Mouse (Mus musculus) limb, embryonic 11.5 days (tissue): Measurements from ENCODE around the gene Xpr1. TPM values are rescaled to one million over a fixed set of nuclear protein-coding genes. Genes with fewer than 3 reads are reported as not detected.

Experiments
- ATAC-seq: fragments of 200-750 bp; cut with Nextera tagmentation; 2 replicates; pipeline ENCODE4 v1.8.0; 2017; ENCODE audit warnings: low read depth; ENCODE audit not compliant: insufficient number of reproducible peaks, low FRiP score, low TSS enrichment
- DNase-seq: peaks from one replicate; pipeline ENCODE4 v3.0.0-alpha.2; 2015; ENCODE audit warnings: low spot score
- H3K27ac ChIP-seq: fragments of 300-500 bp; sonication (generic); replicated peaks from 2 replicates; pipeline ENCODE4 v1.5.1; 2014; ENCODE audit warnings: low read depth, mild to moderate bottlenecking, low read length
- H3K27me3 ChIP-seq: fragments of 300-500 bp; sonication (generic); 2 replicates; pipeline ENCODE4 v1.6.1; 2014; ENCODE audit warnings: mild to moderate bottlenecking, low read length, mixed read lengths; ENCODE audit not compliant: control insufficient read depth, insufficient read depth
- H3K36me3 ChIP-seq: fragments of 300-500 bp; sonication (generic); 2 replicates; pipeline ENCODE4 v1.6.1; 2014; ENCODE audit warnings: mild to moderate bottlenecking, low read length, moderate library complexity, mixed read lengths; ENCODE audit not compliant: control insufficient read depth, insufficient read depth
- H3K4me1 ChIP-seq: fragments of 300-500 bp; sonication (generic); 2 replicates; pipeline ENCODE4 v1.6.1; 2014; ENCODE audit warnings: low read length, mixed read lengths; ENCODE audit not compliant: control insufficient read depth, insufficient read depth
- H3K4me2 ChIP-seq: fragments of 300-500 bp; sonication (generic); 2 replicates; pipeline ENCODE4 v1.6.1; 2014; ENCODE audit warnings: low read depth, mild to moderate bottlenecking, moderate library complexity; ENCODE audit not compliant: severe bottlenecking
- H3K4me3 ChIP-seq: fragments of 300-500 bp; sonication (generic); 2 replicates; pipeline ENCODE4 v1.5.1; 2014; ENCODE audit warnings: low read depth, low read length
- H3K9ac ChIP-seq: fragments of 300-500 bp; sonication (generic); 2 replicates; pipeline ENCODE4 v1.6.1; 2014; ENCODE audit warnings: mild to moderate bottlenecking, low read length
- H3K9me3 ChIP-seq: fragments of 300-500 bp; sonication (generic); 2 replicates; pipeline ENCODE4 v1.6.1; 2016; ENCODE audit warnings: low read length; ENCODE audit not compliant: control insufficient read depth
- WGBS: fragments of 180-500 bp; shearing (Covaris S2); extraction: QIAGEN DNeasy Blood & Tissue Kit; methylation state at CpG from one replicate; pipeline ENCODE4 v1.1.7; 2014; 5-methylcytosine and 5-hydroxymethylcytosine counted together
- polyA plus RNA-seq: library from polyadenylated mRNA; unstranded; fragments of >200 nt; fragmentation: Nextera tagmentation; extraction: Ambion mirVana; gene quantifications from 2 replicates; pipeline ENCODE4 v1.2.1, GENCODE M21; 2014

Xpr1 gene
- polyA plus RNA-seq, 1 experiment from 2014 or later, result 7.1 TPM

DNA sequence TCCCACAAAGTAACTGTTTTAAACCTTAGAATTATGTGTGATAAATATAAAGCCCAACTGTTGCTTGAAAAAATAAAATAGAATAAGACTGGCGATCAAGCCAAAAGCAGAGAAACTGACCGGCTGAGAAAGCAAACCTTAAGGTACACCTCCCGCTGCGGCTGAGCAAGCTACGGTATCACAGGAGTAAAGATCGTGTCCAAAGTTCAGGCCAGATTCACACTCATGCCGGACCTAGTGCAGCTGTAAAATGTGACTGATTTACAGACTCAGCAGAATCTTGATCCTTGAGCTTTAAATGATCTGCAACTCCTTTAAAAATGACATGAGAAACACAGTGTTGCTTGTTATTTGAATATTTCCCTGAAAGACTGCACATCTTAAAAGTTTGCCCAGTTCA lies 4.8 kb upstream of the Xpr1 start:
- ATAC-seq, result no peak
- 86% methylated on average over 7 of the region's 7 CpGs for WGBS

GRCm38 (mm10) chr1:155416147-155416700 lies 991 bp downstream of the Xpr1 start:
- DNase-seq (no peak), ATAC-seq (no peak)
- Histone ChIP-seq H3K27me3 (no peaks in the 10 kb centered on the region), H3K27ac (no peak overlapping the region; the same call in 1 of the 2 replicates), H3K4me3 (peak overlapping the region; percentile 90), H3K36me3 (no peaks in the 10 kb centered on the region), H3K4me2 (peak overlapping the region; percentile 71), H3K9ac (peak overlapping the region; percentile 72), H3K4me1 (no peaks in the 10 kb centered on the region), H3K9me3 (no peaks in the 10 kb centered on the region)
- WGBS, result 9% methylated on average over 6 of the region's 6 CpGs

More for the DNA sequence above, 4.8 kb upstream of the Xpr1 start:
- H3K4me1 ChIP-seq, result no peaks in the 10 kb centered on the region
- H3K4me2 ChIP-seq, result no peak overlapping the region
- H3K27me3 ChIP-seq, result no peaks in the 10 kb centered on the region
- no peaks in the 10 kb centered on the region for H3K9me3 ChIP-seq
- H3K36me3 ChIP-seq, result no peaks in the 10 kb centered on the region
- H3K27ac ChIP-seq, result no peak overlapping the region
- H3K9ac ChIP-seq, result no peak overlapping the region
- no peak overlapping the region for H3K4me3 ChIP-seq
- no peak for DNase-seq

DNA sequence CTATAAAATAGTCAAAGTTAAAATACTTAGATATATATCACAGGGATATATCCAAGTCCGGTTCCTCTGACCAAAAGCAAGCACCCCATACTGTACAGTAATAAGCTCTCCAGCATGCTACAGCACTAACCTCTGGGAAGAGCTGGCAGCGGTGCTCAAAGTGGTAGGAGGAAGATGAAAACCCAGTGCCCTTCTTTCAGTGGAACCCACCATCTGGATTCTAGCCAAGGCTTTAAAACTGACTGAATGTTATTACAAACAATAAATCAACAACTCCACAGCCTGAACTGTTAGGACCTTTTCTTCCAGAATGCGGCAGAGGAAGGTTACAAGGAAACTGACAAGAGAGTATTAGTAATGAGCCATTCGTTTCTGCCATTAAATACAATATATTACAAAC lies 1.8 kb downstream of the Xpr1 start:
- Histone ChIP-seq H3K4me3 (no peak overlapping the region), H3K9ac (no peak overlapping the region), H3K27me3 (no peaks in the 10 kb centered on the region), H3K4me1 (no peaks in the 10 kb centered on the region), H3K9me3 (no peaks in the 10 kb centered on the region), H3K4me2 (no peak overlapping the region), H3K36me3 (no peaks in the 10 kb centered on the region), H3K27ac (no peak overlapping the region)
- peak; percentile 31 for DNase-seq
- no peak for ATAC-seq
- WGBS, result 22% methylated on average over 4 of the region's 4 CpGs

GRCm38 (mm10) chr1:155412705-155413104 lies 4.5 kb downstream of the Xpr1 start:
- WGBS, result 88% methylated on average over 2 of the region's 2 CpGs
- Histone ChIP-seq H3K27me3 (no peaks in the 10 kb centered on the region), H3K36me3 (no peaks in the 10 kb centered on the region), H3K9ac (no peak overlapping the region), H3K27ac (no peak overlapping the region), H3K4me3 (no peak overlapping the region), H3K4me1 (no peaks in the 10 kb centered on the region), H3K9me3 (no peaks in the 10 kb centered on the region), H3K4me2 (no peak overlapping the region)
- no peak for ATAC-seq
- no peak for DNase-seq

DNA sequence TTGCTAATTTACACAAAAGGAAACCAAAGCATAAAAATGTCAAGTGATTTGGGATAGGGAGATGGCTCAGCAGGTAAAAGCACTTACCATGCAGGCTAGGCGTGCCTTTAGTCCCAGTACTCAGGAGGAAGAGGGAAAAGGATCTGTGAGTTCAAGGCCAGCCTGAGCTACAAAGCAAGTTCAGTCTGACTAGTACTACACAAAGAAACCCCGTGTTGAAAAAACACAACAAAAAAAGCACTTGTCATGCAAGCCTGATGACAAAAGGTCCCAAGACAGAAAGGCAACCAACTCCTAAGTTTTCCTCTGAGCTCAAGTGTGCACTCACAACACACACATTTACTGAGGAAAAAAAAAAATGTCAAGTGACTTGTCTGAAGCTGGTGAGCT lies 8.6 kb downstream of the Xpr1 start:
- ATAC-seq (no peak), DNase-seq (no peak)
- 81% methylated on average over 2 of the region's 2 CpGs for WGBS
- no peaks in the 10 kb centered on the region for H3K36me3 ChIP-seq
- H3K4me3 ChIP-seq, result no peak overlapping the region
- H3K9me3 ChIP-seq, result no peaks in the 10 kb centered on the region
- no peaks in the 10 kb centered on the region for H3K27me3 ChIP-seq
- H3K4me2 ChIP-seq, result no peak overlapping the region
- H3K4me1 ChIP-seq, result no peaks in the 10 kb centered on the region
- H3K27ac ChIP-seq, result no peak overlapping the region
- H3K9ac ChIP-seq, result no peak overlapping the region

- no peaks in the 10 kb centered on the region for H3K4me1 ChIP-seq
Measured at GRCm38 (mm10) chr1:155407697-155408576, 9.3 kb downstream of the Xpr1 start.

DNA sequence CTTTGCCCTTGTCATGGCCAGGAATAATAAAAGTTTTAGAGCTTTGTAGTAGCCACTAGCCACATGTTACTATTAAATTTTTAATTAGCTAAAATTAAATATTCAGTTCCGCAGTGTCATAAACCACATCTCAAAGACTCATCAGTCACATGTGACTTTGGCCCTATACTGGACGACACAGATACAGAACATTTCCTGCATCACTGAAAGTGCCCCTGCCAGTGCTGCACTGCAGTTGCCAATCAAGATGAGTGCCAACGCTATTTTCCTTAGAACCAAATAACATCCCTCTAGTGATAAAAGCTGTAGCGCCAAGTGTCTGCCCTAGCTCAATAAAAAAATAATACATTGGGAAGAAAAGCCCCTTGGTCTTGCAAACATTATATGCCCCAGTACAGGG lies 17.2 kb downstream of the Xpr1 start:
- ATAC-seq (no peak), DNase-seq (no peak)
- Histone ChIP-seq H3K4me1 (no peaks in the 10 kb centered on the region), H3K36me3 (no peaks in the 10 kb centered on the region), H3K9me3 (no peaks in the 10 kb centered on the region), H3K27me3 (no peaks in the 10 kb centered on the region), H3K4me2 (no peak overlapping the region), H3K4me3 (no peak overlapping the region), H3K9ac (no peak overlapping the region), H3K27ac (no peak overlapping the region)
- WGBS, result 91% methylated on average over 4 of the region's 4 CpGs

More at GRCm38 (mm10) chr1:155407697-155408576, 9.3 kb downstream of the Xpr1 start:
- H3K9me3 ChIP-seq, result no peaks in the 10 kb centered on the region
- no peak overlapping the region for H3K4me2 ChIP-seq
- no peaks in the 10 kb centered on the region for H3K36me3 ChIP-seq
- no peak overlapping the region for H3K4me3 ChIP-seq
- 91% methylated on average over 11 of the region's 11 CpGs for WGBS
- DNase-seq (no peak), ATAC-seq (no peak)
- no peak overlapping the region for H3K27ac ChIP-seq
- H3K27me3 ChIP-seq, result no peaks in the 10 kb centered on the region
- H3K9ac ChIP-seq, result no peak overlapping the region

- no peak for DNase-seq
- no peaks in the 10 kb centered on the region for H3K4me1 ChIP-seq
- 88% methylated on average over 6 of the region's 6 CpGs for WGBS
- H3K4me2 ChIP-seq, result no peak overlapping the region
- H3K36me3 ChIP-seq, result no peaks in the 10 kb centered on the region
- H3K9ac ChIP-seq, result no peak overlapping the region
- no peak overlapping the region for H3K4me3 ChIP-seq
- H3K27ac ChIP-seq, result no peak overlapping the region
- ATAC-seq, result no peak
- no peaks in the 10 kb centered on the region for H3K27me3 ChIP-seq
- H3K9me3 ChIP-seq, result no peaks in the 10 kb centered on the region
Measured at GRCm38 (mm10) chr1:155394829-155395228, 22.4 kb downstream of the Xpr1 start.
